Mouse (Mus musculus): ENCODE measurements around the gene Olfr738. TPM values are rescaled to one million over a fixed set of nuclear protein-coding genes. Genes with fewer than 3 reads are reported as not detected.

Gene Olfr738
- polyA plus RNA-seq (2012; rRNA removed): 0.11 TPM in 1 of 2 replicates, not detected in the other

DNA sequence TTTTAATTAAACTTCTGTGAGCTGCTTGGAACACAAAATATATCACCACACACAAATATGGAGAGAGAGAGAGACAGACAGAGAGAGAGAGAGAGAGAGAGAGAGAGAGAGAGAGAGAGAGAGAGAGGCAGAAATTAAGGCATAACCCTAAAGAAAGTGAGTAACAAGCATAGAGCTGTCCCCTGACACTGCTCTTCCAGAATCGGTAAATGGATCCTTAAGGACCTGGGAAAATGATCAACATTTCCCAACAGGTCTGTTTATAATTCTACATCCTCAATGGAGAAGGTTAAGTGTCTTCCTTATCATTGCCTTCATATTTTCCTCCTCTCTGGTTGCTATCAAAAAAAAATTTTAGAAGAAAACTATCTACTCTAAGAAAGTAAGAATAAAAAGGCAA is at the start of gene Olfr738:
Olfr738 (plus strand) TSS at position 301 of the 400 bp plus-strand sequence.
- Histone ChIP-seq H3K36me3 (ENCODE audit: control insufficient read depth, insufficient read depth, low read length) (no peaks in the 10 kb centered on the region), H3K4me1 (ENCODE audit: control insufficient read depth, insufficient read depth, low read length) (no peaks in the 10 kb centered on the region), H3K4me3 (ENCODE audit: control insufficient read depth, low read depth, low read length) (no peak within 1 kb of the TSS), H3K27ac (ENCODE audit: control insufficient read depth, insufficient read depth, low read depth, low read length) (no peak within 1 kb of the TSS), H3K27me3 (ENCODE audit: control insufficient read depth, insufficient read depth, low read length) (no peaks in the 10 kb centered on the region)
- no peak for TF ChIP-seq POLR2A (IDR thresholded peaks at IDR 0.05; ENCODE audit: control insufficient read depth, low read depth, low read length)
- TF ChIP-seq CTCF (IDR thresholded peaks at IDR 0.05; ENCODE audit: control insufficient read depth, insufficient read depth, insufficient replicate concordance, low read depth, low read length): no peak

DNA sequence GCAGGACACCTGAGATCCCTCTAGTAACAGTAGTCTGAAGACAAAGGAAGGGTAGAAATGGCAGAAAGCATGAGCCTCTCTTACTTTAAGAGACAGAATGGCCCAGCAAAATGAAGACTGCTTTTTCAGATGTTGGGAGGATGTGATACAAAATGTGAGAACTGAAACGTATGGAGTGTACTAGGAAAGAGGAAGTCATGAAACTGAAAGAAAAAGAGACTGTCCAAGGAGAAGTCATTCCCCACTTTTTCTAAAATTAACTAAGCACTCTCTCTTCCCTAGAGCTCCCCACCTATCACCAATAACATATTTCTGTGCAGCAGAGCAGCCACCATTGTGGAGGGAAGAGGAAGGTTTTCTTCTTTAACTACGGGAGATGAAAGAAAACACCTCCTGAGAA is 49.8 kb upstream of the Olfr738 start, which contains the start of gene Tlr11:
Tlr11 (plus strand) TSS at position 322 of the 400 bp plus-strand sequence.
- Histone ChIP-seq H3K27ac (ENCODE audit: control insufficient read depth, insufficient read depth, low read depth, low read length) (no peak within 1 kb of the TSS), H3K4me3 (ENCODE audit: control insufficient read depth, low read depth, low read length) (no peak within 1 kb of the TSS), H3K36me3 (ENCODE audit: control insufficient read depth, insufficient read depth, low read length) (no peaks in the 10 kb centered on the region), H3K27me3 (ENCODE audit: control insufficient read depth, insufficient read depth, low read length) (no peaks in the 10 kb centered on the region), H3K4me1 (ENCODE audit: control insufficient read depth, insufficient read depth, low read length) (no peaks in the 10 kb centered on the region)
- TF ChIP-seq POLR2A (IDR thresholded peaks at IDR 0.05; ENCODE audit: control insufficient read depth, low read depth, low read length): no peak
- no peak for TF ChIP-seq CTCF (IDR thresholded peaks at IDR 0.05; ENCODE audit: control insufficient read depth, insufficient read depth, insufficient replicate concordance, low read depth, low read length)

DNA sequence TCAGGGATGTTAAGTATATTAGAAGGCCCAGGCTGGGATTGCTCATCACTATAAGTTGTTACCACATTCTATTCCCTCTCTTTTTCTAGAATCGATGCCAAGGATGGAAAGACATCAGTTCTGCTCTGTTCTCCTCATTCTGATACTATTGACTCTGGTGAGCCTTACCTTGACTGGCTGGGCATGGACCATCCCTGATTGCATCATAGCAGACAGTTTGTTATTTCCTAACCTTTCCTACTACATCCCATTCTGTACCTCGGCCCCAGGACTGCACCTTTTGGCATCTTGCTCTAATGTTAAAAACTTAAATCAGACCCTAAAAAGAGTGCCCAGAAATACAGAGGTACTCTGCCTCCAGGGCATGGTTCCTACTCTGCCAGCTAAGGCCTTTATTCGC is 46.9 kb upstream of the Olfr738 start:
- H3K4me1 ChIP-seq (ENCODE audit: control insufficient read depth, insufficient read depth, low read length): no peaks in the 10 kb centered on the region
- H3K4me3 ChIP-seq (ENCODE audit: control insufficient read depth, low read depth, low read length): no peak overlapping the region
- no peak overlapping the region for H3K27ac ChIP-seq (ENCODE audit: control insufficient read depth, insufficient read depth, low read depth, low read length)
- no peaks in the 10 kb centered on the region for H3K36me3 ChIP-seq (ENCODE audit: control insufficient read depth, insufficient read depth, low read length)
- TF ChIP-seq POLR2A (IDR thresholded peaks at IDR 0.05; ENCODE audit: control insufficient read depth, low read depth, low read length): no peak
- no peak for TF ChIP-seq CTCF (IDR thresholded peaks at IDR 0.05; ENCODE audit: control insufficient read depth, insufficient read depth, insufficient replicate concordance, low read depth, low read length)
- H3K27me3 ChIP-seq (ENCODE audit: control insufficient read depth, insufficient read depth, low read length): no peaks in the 10 kb centered on the region

DNA sequence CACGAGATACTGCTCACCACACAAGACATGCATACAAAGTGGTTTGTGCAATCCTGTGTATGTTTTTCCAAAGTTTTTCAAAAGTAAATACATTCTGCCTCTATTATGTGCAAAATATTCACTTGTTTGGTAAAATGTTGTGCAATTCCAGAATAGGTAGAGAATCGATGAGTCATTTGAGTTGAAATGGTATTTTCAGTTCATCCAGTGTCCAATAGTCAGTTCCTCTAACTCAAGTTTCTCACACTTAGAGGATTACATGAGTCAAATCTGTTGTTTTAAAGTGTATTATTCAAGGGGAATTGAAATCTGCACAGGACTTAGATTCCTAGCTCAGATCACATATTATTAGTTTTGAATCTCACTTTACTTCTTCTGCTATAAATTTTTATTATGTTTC is 43.8 kb upstream of the Olfr738 start:
- no peaks in the 10 kb centered on the region for H3K4me1 ChIP-seq (ENCODE audit: control insufficient read depth, insufficient read depth, low read length)
- H3K4me3 ChIP-seq (ENCODE audit: control insufficient read depth, low read depth, low read length): no peak overlapping the region
- H3K27ac ChIP-seq (ENCODE audit: control insufficient read depth, insufficient read depth, low read depth, low read length): no peak overlapping the region
- no peaks in the 10 kb centered on the region for H3K27me3 ChIP-seq (ENCODE audit: control insufficient read depth, insufficient read depth, low read length)
- TF ChIP-seq CTCF (IDR thresholded peaks at IDR 0.05; ENCODE audit: control insufficient read depth, insufficient read depth, insufficient replicate concordance, low read depth, low read length): no peak
- TF ChIP-seq POLR2A (IDR thresholded peaks at IDR 0.05; ENCODE audit: control insufficient read depth, low read depth, low read length): no peak
- H3K36me3 ChIP-seq (ENCODE audit: control insufficient read depth, insufficient read depth, low read length): no peaks in the 10 kb centered on the region

DNA sequence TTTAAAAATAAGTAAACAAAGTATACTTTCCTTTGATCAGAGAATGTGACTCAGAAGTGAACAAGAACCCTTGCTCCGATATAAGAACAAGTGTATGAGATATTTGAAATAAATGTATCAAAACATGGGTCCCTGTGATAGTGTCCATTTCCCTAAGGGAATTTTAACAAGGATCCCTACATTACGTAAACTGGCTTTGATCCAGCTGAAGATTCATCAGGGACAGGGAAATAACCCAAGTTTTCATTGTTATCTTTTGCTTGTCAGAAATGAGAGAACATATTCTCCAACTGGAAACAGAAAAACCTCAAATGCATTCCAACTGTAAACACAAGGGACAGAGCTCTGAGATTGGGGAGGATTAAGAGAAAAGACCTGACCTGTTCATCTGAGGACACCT is 26.5 kb upstream of the Olfr738 start, which contains the start of gene Olfr736:
Olfr736 (plus strand) TSS at position 301 of the 400 bp plus-strand sequence.
- peak within 1 kb of the TSS; percentile 48 for H3K4me3 ChIP-seq (ENCODE audit: control insufficient read depth, low read depth, low read length)
- no peaks in the 10 kb centered on the region for H3K4me1 ChIP-seq (ENCODE audit: control insufficient read depth, insufficient read depth, low read length)
- H3K36me3 ChIP-seq (ENCODE audit: control insufficient read depth, insufficient read depth, low read length): no peaks in the 10 kb centered on the region
- H3K27me3 ChIP-seq (ENCODE audit: control insufficient read depth, insufficient read depth, low read length): no peaks in the 10 kb centered on the region
- no peak for TF ChIP-seq POLR2A (IDR thresholded peaks at IDR 0.05; ENCODE audit: control insufficient read depth, low read depth, low read length)
- TF ChIP-seq CTCF (IDR thresholded peaks at IDR 0.05; ENCODE audit: control insufficient read depth, insufficient read depth, insufficient replicate concordance, low read depth, low read length): no peak
- no peak within 1 kb of the TSS for H3K27ac ChIP-seq (ENCODE audit: control insufficient read depth, insufficient read depth, low read depth, low read length)

DNA sequence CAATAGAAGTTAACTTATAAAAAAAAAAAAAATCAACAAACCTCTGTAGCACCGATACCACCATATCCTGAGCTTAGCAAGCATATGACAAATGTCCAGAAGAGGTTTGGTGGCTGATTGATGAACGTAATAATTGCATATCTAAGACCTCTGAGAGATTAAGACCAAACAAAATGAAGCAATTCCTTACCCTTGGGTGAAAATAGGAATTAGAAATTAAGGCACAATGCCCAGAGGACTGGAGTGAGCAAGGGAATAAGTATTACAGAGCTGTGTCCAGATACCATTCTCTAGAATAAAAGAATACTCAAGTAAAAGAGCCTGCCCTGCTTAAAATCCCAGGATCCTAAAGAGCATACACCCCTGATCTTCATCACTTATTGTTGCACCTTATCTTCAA is 11.0 kb downstream of the Olfr738 start, which contains the start of gene Olfr739:
Olfr739 (plus strand) TSS at position 301 of the 400 bp plus-strand sequence.
- H3K36me3 ChIP-seq (ENCODE audit: control insufficient read depth, insufficient read depth, low read length): no peaks in the 10 kb centered on the region
- H3K27ac ChIP-seq (ENCODE audit: control insufficient read depth, insufficient read depth, low read depth, low read length): no peak within 1 kb of the TSS
- no peaks in the 10 kb centered on the region for H3K27me3 ChIP-seq (ENCODE audit: control insufficient read depth, insufficient read depth, low read length)
- TF ChIP-seq CTCF (IDR thresholded peaks at IDR 0.05; ENCODE audit: control insufficient read depth, insufficient read depth, insufficient replicate concordance, low read depth, low read length): no peak
- TF ChIP-seq POLR2A (IDR thresholded peaks at IDR 0.05; ENCODE audit: control insufficient read depth, low read depth, low read length): no peak
- no peak within 1 kb of the TSS for H3K4me3 ChIP-seq (ENCODE audit: control insufficient read depth, low read depth, low read length)
- H3K4me1 ChIP-seq (ENCODE audit: control insufficient read depth, insufficient read depth, low read length): no peaks in the 10 kb centered on the region

DNA sequence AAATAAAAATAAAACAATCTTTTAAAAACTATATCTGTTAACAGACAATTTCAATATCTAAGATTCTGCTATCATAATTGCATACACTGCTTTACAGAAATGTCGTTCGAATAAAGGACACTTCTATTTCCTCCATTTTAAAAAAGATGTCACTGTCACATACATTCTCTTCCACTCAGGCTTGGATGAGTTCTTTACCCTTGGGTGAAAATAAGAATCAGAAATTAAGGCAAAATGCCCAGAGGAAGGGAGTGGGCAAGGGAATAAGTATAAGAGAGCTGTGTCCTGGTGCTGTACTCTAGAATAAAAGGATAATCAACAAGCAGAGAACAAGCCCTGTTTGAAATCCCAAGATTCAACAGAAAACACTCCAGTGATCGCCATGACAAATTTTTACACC is 37.9 kb downstream of the Olfr738 start, which contains the start of gene Olfr740:
Olfr740 (plus strand) TSS at position 301 of the 400 bp plus-strand sequence.
- Histone ChIP-seq H3K4me3 (ENCODE audit: control insufficient read depth, low read depth, low read length) (no peak within 1 kb of the TSS), H3K27me3 (ENCODE audit: control insufficient read depth, insufficient read depth, low read length) (no peaks in the 10 kb centered on the region), H3K4me1 (ENCODE audit: control insufficient read depth, insufficient read depth, low read length) (no peaks in the 10 kb centered on the region), H3K36me3 (ENCODE audit: control insufficient read depth, insufficient read depth, low read length) (no peaks in the 10 kb centered on the region), H3K27ac (ENCODE audit: control insufficient read depth, insufficient read depth, low read depth, low read length) (no peak within 1 kb of the TSS)
- TF ChIP-seq POLR2A (IDR thresholded peaks at IDR 0.05; ENCODE audit: control insufficient read depth, low read depth, low read length) (no peak), CTCF (IDR thresholded peaks at IDR 0.05; ENCODE audit: control insufficient read depth, insufficient read depth, insufficient replicate concordance, low read depth, low read length) (no peak)

Other genes with a start within 250 kb of the Olfr738 start
- not detected in 2 replicates for gene Olfr730, start 219.4 kb upstream of the Olfr738 start, polyA plus RNA-seq (2012; rRNA removed)
- 0.06 TPM in 1 of 2 replicates, not detected in the other for gene Olfr731, start 165.7 kb upstream of the Olfr738 start, polyA plus RNA-seq (2012; rRNA removed)
- gene Olfr732, start 123.4 kb upstream of the Olfr738 start, polyA plus RNA-seq (2012; rRNA removed): 0.14 and 0.17 TPM in 2 replicates
- gene Olfr733, start 106.0 kb upstream of the Olfr738 start, polyA plus RNA-seq (2012; rRNA removed): 0.13 TPM in 1 of 2 replicates, not detected in the other
- 0.10 and 0.37 TPM in 2 replicates for gene Olfr734, start 80.8 kb upstream of the Olfr738 start, polyA plus RNA-seq (2012; rRNA removed)
- gene Olfr735, start 58.7 kb upstream of the Olfr738 start, polyA plus RNA-seq (2012; rRNA removed): 0.12 and 0.21 TPM in 2 replicates
- 0.04 TPM in 1 of 2 replicates, not detected in the other for gene Tlr11, start 49.7 kb upstream of the Olfr738 start, polyA plus RNA-seq (2012; rRNA removed)
- gene Olfr736, start 26.4 kb upstream of the Olfr738 start, polyA plus RNA-seq (2012; rRNA removed): 0.07 TPM in 1 of 2 replicates, not detected in the other
- gene Olfr739, start 11.1 kb downstream of the Olfr738 start, polyA plus RNA-seq (2012; rRNA removed): not detected in 2 replicates
- gene Olfr740, start 38.0 kb downstream of the Olfr738 start, polyA plus RNA-seq (2012; rRNA removed): not detected in 2 replicates
- gene Olfr741, start 65.2 kb downstream of the Olfr738 start, polyA plus RNA-seq (2012; rRNA removed): not detected in 2 replicates
- not detected in 2 replicates for gene Olfr742, start 96.0 kb downstream of the Olfr738 start, polyA plus RNA-seq (2012; rRNA removed)
- gene Olfr743, start 114.3 kb downstream of the Olfr738 start, polyA plus RNA-seq (2012; rRNA removed): 0.04 TPM in 1 of 2 replicates, not detected in the other
- gene Olfr744, start 207.3 kb downstream of the Olfr738 start, polyA plus RNA-seq (2012; rRNA removed): not detected in 2 replicates
- not detected in 2 replicates for gene Olfr745, start 231.8 kb downstream of the Olfr738 start, polyA plus RNA-seq (2012; rRNA removed)
- not detected in 2 replicates for gene Olfr746, start 239.5 kb downstream of the Olfr738 start, polyA plus RNA-seq (2012; rRNA removed)